Mouse (Mus musculus) lung, embryonic 16.5 days (tissue): Measurements from ENCODE around the gene Prkx. TPM values are rescaled to one million over a fixed set of nuclear protein-coding genes. Genes with fewer than 3 reads are reported as not detected.

Experiments used
- ATAC-seq: fragments of 200-750 bp; cut with Nextera tagmentation; 2 replicates; pipeline ENCODE4 v1.8.0; 2017; ENCODE audit warnings: low read depth, mild to moderate bottlenecking, moderate library complexity
- H3K27ac ChIP-seq: fragments of 300-500 bp; sonication (generic); 2 replicates; pipeline ENCODE4 v1.5.1; 2014; ENCODE audit warnings: mild to moderate bottlenecking, control low read depth, low read length
- H3K27me3 ChIP-seq: fragments of 300-500 bp; sonication (generic); 2 replicates; pipeline ENCODE4 v1.6.1; 2014; ENCODE audit warnings: low read depth, low read length, mixed read lengths; ENCODE audit not compliant: control insufficient read depth, insufficient read depth
- H3K36me3 ChIP-seq: fragments of 300-500 bp; sonication (generic); 2 replicates; pipeline ENCODE4 v1.6.1; 2014; ENCODE audit warnings: low read length; ENCODE audit not compliant: control insufficient read depth, insufficient read depth
- H3K4me1 ChIP-seq: fragments of 300-500 bp; sonication (generic); replicated peaks from 2 replicates; pipeline ENCODE4 v1.6.1; 2014; ENCODE audit warnings: low read length, mixed read lengths; ENCODE audit not compliant: control insufficient read depth, insufficient read depth
- H3K4me2 ChIP-seq: fragments of 300-500 bp; sonication (generic); 2 replicates; pipeline ENCODE4 v1.6.1; 2014; ENCODE audit warnings: low read depth, low read length, control low read depth
- H3K4me3 ChIP-seq: fragments of 300-500 bp; sonication (generic); 2 replicates; pipeline ENCODE4 v1.5.1; 2014; ENCODE audit warnings: mild to moderate bottlenecking, low read length, control low read depth
- H3K9ac ChIP-seq: fragments of 300-500 bp; sonication (generic); 2 replicates; pipeline ENCODE4 v1.6.1; 2014; ENCODE audit warnings: low read length, control low read depth
- H3K9me3 ChIP-seq: fragments of 300-500 bp; sonication (generic); 2 replicates; pipeline ENCODE4 v1.6.1; 2016; ENCODE audit warnings: low read length; ENCODE audit not compliant: control insufficient read depth
- WGBS: fragments of 180-500 bp; shearing (Covaris S2); extraction: QIAGEN DNeasy Blood & Tissue Kit; methylation state at CpG from one replicate; pipeline ENCODE4 v1.1.7; 2014; 5-methylcytosine and 5-hydroxymethylcytosine counted together
- polyA plus RNA-seq: library from polyadenylated mRNA; unstranded; fragments of >200 nt; fragmentation: Nextera tagmentation; extraction: Ambion mirVana; gene quantifications from 2 replicates; pipeline ENCODE4 v1.2.1, GENCODE M21; 2015

Prkx gene
- polyA plus RNA-seq, 1 experiment from 2014 or later: 14.3 TPM

DNA sequence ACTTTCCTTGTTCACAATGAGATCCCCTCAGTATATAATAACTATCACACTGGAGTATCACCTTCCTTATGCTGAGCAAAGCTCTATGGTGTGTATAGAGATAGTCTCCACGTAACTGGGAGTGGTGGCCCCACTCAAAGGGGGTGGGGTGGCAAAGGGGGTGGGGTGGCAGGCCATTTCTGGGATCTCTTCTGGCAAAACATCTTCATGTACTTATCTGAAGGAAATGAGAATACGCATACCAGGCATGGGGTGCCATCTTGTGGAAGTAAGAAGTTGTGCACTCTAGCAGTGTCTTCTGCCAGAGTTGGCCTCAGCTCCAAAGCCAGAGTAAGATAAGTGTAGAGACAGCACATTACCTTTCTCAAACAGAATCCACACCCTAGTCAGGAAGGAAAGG is 75.8 kb downstream of the Prkx start:
- no peaks in the 10 kb centered on the region for H3K27me3 ChIP-seq
- H3K27ac ChIP-seq: no peak overlapping the region
- H3K4me1 ChIP-seq: no peaks in the 10 kb centered on the region
- ATAC-seq: no peak
- 20% methylated on average over 2 of the region's 2 CpGs for WGBS
- H3K4me2 ChIP-seq: no peak overlapping the region
- H3K4me3 ChIP-seq: no peak overlapping the region
- H3K36me3 ChIP-seq: no peaks in the 10 kb centered on the region
- no peaks in the 10 kb centered on the region for H3K9me3 ChIP-seq
- H3K9ac ChIP-seq: no peak overlapping the region

Other genes with a start within 250 kb of the Prkx start
- gene Pbsn, start 57.3 kb upstream of the Prkx start, polyA plus RNA-seq: not detected in 2 replicates
- not detected in 2 replicates for gene Gm14744, start 68.5 kb upstream of the Prkx start, polyA plus RNA-seq
- not detected in 2 replicates for gene 5430402E10Rik, start 128.8 kb upstream of the Prkx start, polyA plus RNA-seq